Mouse (Mus musculus) layer of hippocampus, postnatal 14 days (tissue): ENCODE results near the gene Gm8247. TPM values are rescaled to one million over a fixed set of nuclear protein-coding genes. Genes with fewer than 3 reads are reported as not detected.
"Not testable (repeated sequence)": the region's sequence is repeated elsewhere in the genome, so short reads cannot be mapped to it uniquely, and the experiment has no call there.

Experiments used
- DNase-seq, 2 experiments: peaks; one replicate each; pipeline ENCODE4 v3.0.0; 2021 to 2022; ENCODE audit warnings: low spot score in 2 of 2, mixed read lengths in 1 of 2
- long read RNA-seq, 2 experiments: library from polyadenylated mRNA; stranded (forward); transcript quantifications; one replicate each; pipeline ENCODE4 v2.0.0; 2021
- total RNA-seq, 2 experiments: library from RNA; stranded (reverse); gene quantifications; 2 replicates each; pipeline ENCODE4 v1.2.3; 2021

Gm8247 gene
- not detected for total RNA-seq
- long read RNA-seq, experiment 1, result 0 reads
- long read RNA-seq, experiment 2, result 0 reads

GRCm38 (mm10) chr14:44582853-44583252 is at the start of gene Gm8247:
TSS of gene Gm8247 (plus strand) at chr14:44583153.
- DNase-seq, result not testable (repeated sequence)

- not testable (repeated sequence) for DNase-seq
Measured at GRCm38 (mm10) chr14:44547961-44548360, 35.0 kb upstream of the Gm8247 start.

- DNase-seq, result not testable (repeated sequence)
Measured at GRCm38 (mm10) chr14:44591765-44592164, 8.8 kb downstream of the Gm8247 start.

DNA sequence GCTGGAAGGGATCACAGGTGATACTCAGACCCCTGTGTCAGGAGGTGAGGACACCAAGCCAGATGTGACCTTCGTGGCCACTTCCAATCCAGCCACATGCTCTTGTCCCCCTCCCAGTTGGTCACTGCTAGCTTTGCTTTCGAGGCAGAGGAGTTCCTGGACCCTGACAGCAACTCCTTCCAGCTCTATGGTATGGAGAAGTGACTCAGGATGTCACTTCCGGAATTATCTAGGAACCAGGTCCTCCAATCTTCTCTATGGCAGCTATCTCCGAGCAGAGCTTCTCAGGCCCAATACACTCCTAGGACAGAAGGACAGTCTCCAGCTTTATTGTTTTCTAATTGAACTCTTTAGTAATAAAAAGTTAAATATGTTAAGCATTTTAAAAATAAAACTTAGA is 44.8 kb downstream of the Gm8247 start, which contains the start of gene Gm5624:
Gm5624 (minus strand) TSS at position 202 of the 400 bp plus-strand sequence.
- DNase-seq, result not testable (repeated sequence)

Other genes with a start within 250 kb of the Gm8247 start
- gene Gm5930, start 244.6 kb upstream of the Gm8247 start, total RNA-seq, result not detected
- gene Gm8229, start 217.8 kb upstream of the Gm8247 start, total RNA-seq, result not detected
- not detected for gene Gm3371, start 172.5 kb upstream of the Gm8247 start, total RNA-seq
- gene Gm8232, start 149.5 kb upstream of the Gm8247 start, total RNA-seq, result not detected
- not detected for gene BC061237, start 90.7 kb upstream of the Gm8247 start, total RNA-seq
- not detected for gene Gm17093, start 64.9 kb upstream of the Gm8247 start, total RNA-seq
- gene Gm5624, start 44.8 kb downstream of the Gm8247 start, total RNA-seq, result not detected
- gene Gm8257, start 123.3 kb downstream of the Gm8247 start, total RNA-seq, result not detected
- under 1 TPM in 1 of 2 experiments, not detected in 1; 0.21 TPM for gene Gm8267, start 167.2 kb downstream of the Gm8247 start, total RNA-seq